Mouse (Mus musculus): ENCODE data around the gene Pml.

- TF ChIP-seq TAL1 (IDR thresholded peaks at IDR 0.05; ENCODE audit: low read length): no peak
- no peak for TF ChIP-seq GATA1 (IDR thresholded peaks at IDR 0.05; ENCODE audit: low read length)
Observed at GRCm38 (mm10) chr9:58209462-58210303, 39.9 kb downstream of the Pml start.
